Mouse (Mus musculus) liver, embryonic 14.5 days (tissue): ENCODE measurements at regions not wholly inside any gene's neighbourhood (a gene's known extent, or its start where the extent isn't known, plus 50 kb on each side); places are given as distances from the start of the nearest gene placed in this dataset.

Source experiments
- ATAC-seq: fragments of 200-750 bp; cut with Nextera tagmentation; 2 replicates; pipeline ENCODE4 v1.8.0; 2017; ENCODE audit warnings: moderate number of reproducible peaks, mild to moderate bottlenecking, moderate library complexity; ENCODE audit not compliant: insufficient read depth
- DNase-seq, 3 experiments: peaks; one replicate each; pipeline ENCODE4 v3.0.0-alpha.2; 2012 to 2013; ENCODE audit warnings: low read depth in 3 of 3, low spot score in 3 of 3
- H3K27ac ChIP-seq: fragments of 300-500 bp; sonication (generic); 2 replicates; pipeline ENCODE4 v1.5.1; 2014; ENCODE audit warnings: moderate library complexity, mild to moderate bottlenecking, control low read depth, inconsistent platforms
- H3K27me3 ChIP-seq: fragments of 300-500 bp; sonication (generic); 2 replicates; pipeline ENCODE4 v1.6.1; 2014; ENCODE audit warnings: mild to moderate bottlenecking, low read length, moderate library complexity; ENCODE audit not compliant: control insufficient read depth, insufficient read depth
- H3K36me3 ChIP-seq: fragments of 300-500 bp; sonication (generic); replicated peaks from 2 replicates; pipeline ENCODE4 v1.6.1; 2014; ENCODE audit warnings: low read depth; ENCODE audit not compliant: control insufficient read depth, insufficient read depth
- H3K4me1 ChIP-seq, 2 experiments: fragments of 200-500 bp in 1 of 2; fragments of 300-500 bp in 1 of 2; sonication (generic) in 1 of 2; replicated peaks; 2 replicates each; pipeline ENCODE4 v1.6.1; 2012 to 2014; ENCODE audit warnings: antibody characterized with exemption in 1 of 2, inconsistent platforms in 1 of 2, low read length in 1 of 2; ENCODE audit not compliant: control insufficient read depth in 2 of 2, insufficient read depth in 2 of 2
- H3K4me2 ChIP-seq: fragments of 300-500 bp; sonication (generic); 2 replicates; pipeline ENCODE4 v1.6.1; 2014; ENCODE audit warnings: low read depth, mild to moderate bottlenecking, control low read depth, moderate library complexity
- H3K4me3 ChIP-seq, 2 experiments: fragments of 200-500 bp in 1 of 2; fragments of 300-500 bp in 1 of 2; sonication (generic) in 1 of 2; 2 replicates each; pipeline ENCODE4 v1.5.1; 2012 to 2014; ENCODE audit warnings: low read depth in 2 of 2, low read length in 2 of 2, mild to moderate bottlenecking in 2 of 2, control low read depth in 1 of 2, inconsistent platforms in 1 of 2, moderate library complexity in 1 of 2; ENCODE audit not compliant: insufficient read depth in 1 of 2
- H3K9ac ChIP-seq: fragments of 300-500 bp; sonication (generic); replicated peaks from 2 replicates; pipeline ENCODE4 v1.6.1; 2014; ENCODE audit warnings: mild to moderate bottlenecking, control low read depth, moderate library complexity
- H3K9me3 ChIP-seq: fragments of 300-500 bp; sonication (generic); 2 replicates; pipeline ENCODE4 v1.6.1; 2016; ENCODE audit warnings: low read length, mixed read lengths; ENCODE audit not compliant: control insufficient read depth
- CTCF ChIP-seq: IDR thresholded peaks from 2 replicates; pipeline ENCODE4 v1.5.1; 2016; ENCODE audit warnings: antibody characterized with exemption, low read depth, control low read depth
- EP300 ChIP-seq: IDR thresholded peaks from 2 replicates; pipeline ENCODE4 v1.6.1; 2016; ENCODE audit warnings: antibody characterized with exemption, low read depth
- WGBS: fragments of 180-500 bp; shearing (Covaris S2); extraction: QIAGEN DNeasy Blood & Tissue Kit; methylation state at CpG from one replicate; pipeline ENCODE4 v1.1.7; 2014; ENCODE audit not compliant: insufficient replicate concordance; 5-methylcytosine and 5-hydroxymethylcytosine counted together

DNA sequence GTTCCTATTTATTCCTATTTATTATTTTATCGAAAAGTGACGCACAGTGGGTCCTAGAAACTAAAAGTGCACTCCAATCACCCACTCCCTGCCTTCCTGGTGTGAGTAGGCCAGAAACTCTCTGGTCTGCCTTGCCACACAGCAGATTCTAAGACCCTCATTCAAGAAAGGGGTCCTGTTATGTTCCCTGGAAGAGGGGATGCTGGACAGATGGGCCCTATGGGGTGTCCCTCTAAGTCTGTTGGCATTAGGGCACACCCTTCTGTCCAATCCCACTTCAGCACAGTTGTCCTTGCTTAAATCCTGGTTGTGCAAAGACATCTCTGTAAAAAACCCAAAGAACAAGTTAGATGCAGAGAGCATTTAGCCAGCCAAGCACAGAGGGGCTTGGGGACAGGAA, 117.8 kb upstream of the Ces5a start:
- no peak overlapping the region for H3K9ac ChIP-seq
- no peaks in the 10 kb centered on the region for H3K9me3 ChIP-seq
- 71% methylated on average over 2 of the region's 2 CpGs for WGBS
- H3K27me3 ChIP-seq = no peaks in the 10 kb centered on the region
- ATAC-seq (no peak), DNase-seq (no peak)
- H3K27ac ChIP-seq = no peak overlapping the region
- H3K4me3 ChIP-seq = no peak overlapping the region
- no peaks in the 10 kb centered on the region for H3K4me1 ChIP-seq
- no peaks in the 10 kb centered on the region for H3K36me3 ChIP-seq
- TF ChIP-seq EP300 (no peak), CTCF (no peak)
- H3K4me2 ChIP-seq = no peak overlapping the region

DNA sequence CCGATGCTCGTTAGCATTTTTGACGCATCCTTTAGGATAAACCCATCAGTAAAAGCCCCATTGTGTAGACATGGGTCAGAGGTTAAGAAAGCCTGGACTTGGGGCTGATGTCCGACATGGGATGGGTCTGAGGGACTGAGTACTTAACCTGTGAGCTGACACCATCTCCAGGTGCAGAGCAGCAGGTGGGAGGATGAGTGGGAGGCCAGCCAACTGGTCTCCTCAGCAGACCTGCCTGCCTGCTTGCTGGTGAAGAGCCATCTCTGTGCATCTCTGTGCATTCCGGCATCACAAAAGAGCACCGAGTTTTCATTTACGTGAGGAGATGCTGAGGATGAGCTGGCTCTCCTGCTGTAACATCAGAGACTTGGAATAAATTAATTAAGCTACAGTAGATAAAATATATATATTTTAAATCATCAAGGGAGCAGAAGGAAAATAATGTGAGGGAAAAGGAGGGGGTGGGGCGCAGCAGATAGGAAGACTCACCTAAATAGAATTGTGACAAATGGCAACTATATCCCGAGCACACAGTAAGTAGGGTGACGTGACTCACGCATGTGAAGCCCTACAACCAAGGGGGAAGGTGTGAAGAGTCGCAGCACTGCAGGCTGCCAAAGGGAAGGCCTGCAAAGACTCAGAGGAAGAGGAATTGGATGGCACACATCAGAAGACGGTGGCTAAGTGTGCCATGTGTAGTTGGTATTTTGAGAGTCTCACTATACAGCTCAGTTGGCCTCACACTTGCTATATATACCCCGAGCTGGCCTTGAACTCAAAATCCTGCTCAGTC, 118.5 kb upstream of the Ces5a start:
- no peaks in the 10 kb centered on the region for H3K9me3 ChIP-seq
- ATAC-seq (no peak), DNase-seq (no peak)
- no peaks in the 10 kb centered on the region for H3K36me3 ChIP-seq
- TF ChIP-seq EP300 (no peak), CTCF (no peak)
- no peaks in the 10 kb centered on the region for H3K27me3 ChIP-seq
- H3K9ac ChIP-seq = no peak overlapping the region
- H3K4me3 ChIP-seq = no peak overlapping the region
- H3K27ac ChIP-seq = no peak overlapping the region
- no peaks in the 10 kb centered on the region for H3K4me1 ChIP-seq
- H3K4me2 ChIP-seq = no peak overlapping the region
- WGBS = 60% methylated on average over 14 of the region's 14 CpGs

DNA sequence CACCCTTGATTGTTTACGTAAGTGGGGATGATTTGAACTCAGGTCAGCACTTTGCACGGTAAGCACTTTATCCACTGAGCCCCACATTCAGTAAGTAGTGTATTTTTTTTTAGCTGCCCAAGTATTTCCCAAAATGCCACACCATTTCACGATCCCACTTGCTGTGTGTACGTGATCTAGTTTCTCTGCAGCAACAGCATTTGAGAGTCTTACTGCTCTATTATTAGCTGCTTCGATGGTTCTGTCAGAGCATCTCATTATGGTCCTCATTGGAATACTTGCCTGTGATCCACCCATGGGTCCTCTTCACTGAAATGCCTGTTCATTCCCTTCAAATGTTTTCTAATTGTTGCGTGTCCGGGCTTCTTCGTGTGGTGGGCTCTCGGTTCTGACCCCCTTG, 120.1 kb upstream of the Ces5a start:
- TF ChIP-seq CTCF (no peak), EP300 (no peak)
- 70% methylated on average over 9 of the region's 9 CpGs for WGBS
- no peak for ATAC-seq

DNA sequence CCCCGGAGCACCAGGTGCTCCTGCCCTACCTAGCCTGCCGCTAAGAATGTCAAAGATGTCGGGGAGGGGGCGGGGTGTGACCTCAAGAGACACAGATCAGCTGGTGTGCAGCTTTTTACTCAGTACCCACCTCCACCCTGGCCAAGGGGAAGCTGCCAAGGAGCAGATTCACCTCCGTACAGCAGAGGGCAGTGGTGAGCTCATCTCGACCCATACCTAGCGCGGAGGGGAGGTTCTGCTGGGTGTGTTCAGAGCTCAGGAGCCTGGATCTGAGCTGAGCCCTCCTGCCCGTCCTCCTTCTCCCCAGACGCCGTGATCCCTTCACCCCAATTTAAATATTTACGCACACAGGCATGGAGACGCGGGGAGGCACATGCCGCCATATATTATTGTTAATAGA, 126.1 kb upstream of the Ces5a start:
- peak in 1 of 3 experiments; percentile 7 for DNase-seq
- 10% methylated on average over 15 of the region's 15 CpGs for WGBS
- H3K9me3 ChIP-seq = no peaks in the 10 kb centered on the region

More for the DNA sequence above, 120.1 kb upstream of the Ces5a start:
- Histone ChIP-seq H3K9ac (no peak overlapping the region), H3K27ac (no peak overlapping the region), H3K36me3 (no peaks in the 10 kb centered on the region), H3K4me2 (no peak overlapping the region), H3K9me3 (no peaks in the 10 kb centered on the region), H3K4me3 (no peak overlapping the region), H3K27me3 (no peaks in the 10 kb centered on the region), H3K4me1 (no peaks in the 10 kb centered on the region)
- no peak for DNase-seq

DNA sequence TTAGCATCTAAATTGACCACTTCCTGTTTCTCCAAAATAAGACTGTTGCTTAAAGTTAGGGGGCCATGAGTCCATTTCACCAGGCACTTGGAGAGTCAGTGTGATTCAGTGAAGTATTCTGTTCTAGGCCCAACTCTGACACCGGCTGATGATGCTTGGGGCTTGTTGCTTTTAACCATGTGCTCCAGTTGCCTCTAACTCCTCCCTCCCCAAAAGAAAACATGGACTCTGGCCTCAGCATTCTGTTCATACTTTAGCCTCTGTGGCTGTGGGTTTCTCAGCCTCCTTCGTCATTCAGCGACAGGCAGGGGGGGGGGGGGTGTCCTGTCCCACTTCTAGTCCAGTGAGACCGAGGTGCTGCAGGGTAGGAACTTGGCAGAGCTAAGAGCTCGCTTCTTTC, 126.6 kb upstream of the Ces5a start:
- WGBS = 32% methylated on average over 5 of the region's 5 CpGs
- TF ChIP-seq EP300 (no peak), CTCF (no peak)
- DNase-seq (no peak), ATAC-seq (no peak)
- Histone ChIP-seq H3K4me2 (peak overlapping the region; percentile 35; the same call in 1 of the 2 replicates), H3K27ac (no peak overlapping the region), H3K4me3 (no peak overlapping the region), H3K4me1 (no peaks in the 10 kb centered on the region; a peak in 1 of 4 replicates), H3K27me3 (no peaks in the 10 kb centered on the region), H3K36me3 (no peaks in the 10 kb centered on the region), H3K9ac (no peak overlapping the region), H3K9me3 (no peaks in the 10 kb centered on the region)

More for the DNA sequence above, 126.1 kb upstream of the Ces5a start:
- Histone ChIP-seq H3K4me1 (no peaks in the 10 kb centered on the region; a peak in 1 of 4 replicates), H3K9ac (no peak overlapping the region), H3K4me2 (peak overlapping the region; percentile 35; the same call in 1 of the 2 replicates), H3K36me3 (no peaks in the 10 kb centered on the region), H3K4me3 (no peak overlapping the region), H3K27me3 (no peaks in the 10 kb centered on the region), H3K27ac (no peak overlapping the region)
- peak; percentile 39 for ATAC-seq
- no peak for TF ChIP-seq EP300
- TF ChIP-seq CTCF = peak; percentile 82
